Mouse (Mus musculus): ENCODE results near the gene Syne3. TPM values are rescaled to one million over a fixed set of nuclear protein-coding genes. Genes with fewer than 3 reads are reported as not detected.

The Syne3 gene
- polyA plus RNA-seq, 1 experiment, result 16.4 TPM

GRCm38 (mm10) chr12:104902392-104903053, 107.1 kb downstream of the Syne3 start:
- Histone ChIP-seq H3K4me3 (ENCODE audit: control insufficient read depth, insufficient read depth, low read length) (no peak overlapping the region), H3K36me3 (ENCODE audit: control insufficient read depth, insufficient read depth, low read length) (no peaks in the 10 kb centered on the region), H3K27me3 (ENCODE audit: control insufficient read depth, insufficient read depth, low read length) (no peaks in the 10 kb centered on the region), H3K27ac (ENCODE audit: control insufficient read depth, insufficient read depth, low read length) (no peak overlapping the region), H3K4me1 (replicated peaks; ENCODE audit: control insufficient read depth, insufficient read depth, low read length) (no peaks in the 10 kb centered on the region)
- 92% methylated on average over 13 of the region's 13 CpGs for WGBS
- TF ChIP-seq POLR2A (IDR thresholded peaks at IDR 0.05; ENCODE audit: control insufficient read depth, extremely low read depth, insufficient read depth, low read length, poor library complexity), result no peak
- no peak for TF ChIP-seq CTCF (IDR thresholded peaks at IDR 0.05; ENCODE audit: borderline replicate concordance, control insufficient read depth, extremely low read depth, insufficient read depth, low read length, poor library complexity)
- DNase-seq, result no peak

- TF ChIP-seq POLR2A (IDR thresholded peaks at IDR 0.05; ENCODE audit: control insufficient read depth, extremely low read depth, insufficient read depth, low read length, poor library complexity), result no peak
- TF ChIP-seq CTCF (IDR thresholded peaks at IDR 0.05; ENCODE audit: borderline replicate concordance, control insufficient read depth, extremely low read depth, insufficient read depth, low read length, poor library complexity), result no peak
- Histone ChIP-seq H3K36me3 (ENCODE audit: control insufficient read depth, insufficient read depth, low read length) (no peaks in the 10 kb centered on the region), H3K27ac (ENCODE audit: control insufficient read depth, insufficient read depth, low read length) (no peak overlapping the region), H3K27me3 (ENCODE audit: control insufficient read depth, insufficient read depth, low read length) (no peaks in the 10 kb centered on the region), H3K4me3 (ENCODE audit: control insufficient read depth, insufficient read depth, low read length) (no peak overlapping the region), H3K4me1 (replicated peaks; ENCODE audit: control insufficient read depth, insufficient read depth, low read length) (no peaks in the 10 kb centered on the region)
- WGBS, result 61% methylated on average over 8 of the region's 8 CpGs
- no peak for DNase-seq
Measured at GRCm38 (mm10) chr12:104901320-104901719, 108.3 kb downstream of the Syne3 start.

GRCm38 (mm10) chr12:104899835-104900234, 109.8 kb downstream of the Syne3 start:
- Histone ChIP-seq H3K4me3 (ENCODE audit: control insufficient read depth, insufficient read depth, low read length) (no peak overlapping the region), H3K27me3 (ENCODE audit: control insufficient read depth, insufficient read depth, low read length) (no peaks in the 10 kb centered on the region), H3K27ac (ENCODE audit: control insufficient read depth, insufficient read depth, low read length) (no peak overlapping the region), H3K4me1 (replicated peaks; ENCODE audit: control insufficient read depth, insufficient read depth, low read length) (no peaks in the 10 kb centered on the region), H3K36me3 (ENCODE audit: control insufficient read depth, insufficient read depth, low read length) (no peaks in the 10 kb centered on the region)
- TF ChIP-seq CTCF (IDR thresholded peaks at IDR 0.05; ENCODE audit: borderline replicate concordance, control insufficient read depth, extremely low read depth, insufficient read depth, low read length, poor library complexity) (no peak), POLR2A (IDR thresholded peaks at IDR 0.05; ENCODE audit: control insufficient read depth, extremely low read depth, insufficient read depth, low read length, poor library complexity) (no peak)
- WGBS, result 84% methylated on average over 3 of the region's 3 CpGs
- DNase-seq, result no peak

GRCm38 (mm10) chr12:104899161-104899560, 110.4 kb downstream of the Syne3 start:
- Histone ChIP-seq H3K4me3 (ENCODE audit: control insufficient read depth, insufficient read depth, low read length) (no peak overlapping the region), H3K27me3 (ENCODE audit: control insufficient read depth, insufficient read depth, low read length) (no peaks in the 10 kb centered on the region), H3K27ac (ENCODE audit: control insufficient read depth, insufficient read depth, low read length) (no peak overlapping the region), H3K4me1 (replicated peaks; ENCODE audit: control insufficient read depth, insufficient read depth, low read length) (no peaks in the 10 kb centered on the region), H3K36me3 (ENCODE audit: control insufficient read depth, insufficient read depth, low read length) (no peaks in the 10 kb centered on the region)
- WGBS, result 71% methylated on average over 11 of the region's 11 CpGs
- no peak for DNase-seq
- TF ChIP-seq POLR2A (IDR thresholded peaks at IDR 0.05; ENCODE audit: control insufficient read depth, extremely low read depth, insufficient read depth, low read length, poor library complexity) (no peak), CTCF (IDR thresholded peaks at IDR 0.05; ENCODE audit: borderline replicate concordance, control insufficient read depth, extremely low read depth, insufficient read depth, low read length, poor library complexity) (no peak)

- 77% methylated on average over 9 of the region's 9 CpGs for WGBS
- no peaks in the 10 kb centered on the region for H3K36me3 ChIP-seq (ENCODE audit: control insufficient read depth, insufficient read depth, low read length)
- H3K27me3 ChIP-seq (ENCODE audit: control insufficient read depth, insufficient read depth, low read length), result no peaks in the 10 kb centered on the region
- no peak for TF ChIP-seq CTCF (IDR thresholded peaks at IDR 0.05; ENCODE audit: borderline replicate concordance, control insufficient read depth, extremely low read depth, insufficient read depth, low read length, poor library complexity)
- no peak for TF ChIP-seq POLR2A (IDR thresholded peaks at IDR 0.05; ENCODE audit: control insufficient read depth, extremely low read depth, insufficient read depth, low read length, poor library complexity)
- no peak for DNase-seq
- H3K27ac ChIP-seq (ENCODE audit: control insufficient read depth, insufficient read depth, low read length), result no peak overlapping the region
- H3K4me3 ChIP-seq (ENCODE audit: control insufficient read depth, insufficient read depth, low read length), result no peak overlapping the region
- no peaks in the 10 kb centered on the region for H3K4me1 ChIP-seq (replicated peaks; ENCODE audit: control insufficient read depth, insufficient read depth, low read length)
Measured at GRCm38 (mm10) chr12:104898718-104899117, 110.9 kb downstream of the Syne3 start.

- Histone ChIP-seq H3K36me3 (ENCODE audit: control insufficient read depth, insufficient read depth, low read length) (no peaks in the 10 kb centered on the region), H3K27ac (ENCODE audit: control insufficient read depth, insufficient read depth, low read length) (no peak overlapping the region), H3K4me1 (replicated peaks; ENCODE audit: control insufficient read depth, insufficient read depth, low read length) (no peaks in the 10 kb centered on the region), H3K27me3 (ENCODE audit: control insufficient read depth, insufficient read depth, low read length) (no peaks in the 10 kb centered on the region), H3K4me3 (ENCODE audit: control insufficient read depth, insufficient read depth, low read length) (no peak overlapping the region)
- WGBS, result 80% methylated on average over 8 of the region's 8 CpGs
- TF ChIP-seq POLR2A (IDR thresholded peaks at IDR 0.05; ENCODE audit: control insufficient read depth, extremely low read depth, insufficient read depth, low read length, poor library complexity) (no peak), CTCF (IDR thresholded peaks at IDR 0.05; ENCODE audit: borderline replicate concordance, control insufficient read depth, extremely low read depth, insufficient read depth, low read length, poor library complexity) (no peak)
- DNase-seq, result no peak
Measured at GRCm38 (mm10) chr12:104897051-104897618, 112.5 kb downstream of the Syne3 start.

Measured in thymus, adult 2 months (tissue).